Mouse (Mus musculus) erythroid progenitor cell, adult 5-6 weeks (primary cell): Measurements from ENCODE around the gene Slc16a10. TPM values are rescaled to one million over a fixed set of nuclear protein-coding genes. Genes with fewer than 3 reads are reported as not detected.
"Not testable (repeated sequence)": the region's sequence is repeated elsewhere in the genome, so short reads cannot be mapped to it uniquely, and the experiment has no call there.

Source experiments
- ATAC-seq: replicated peaks from 2 replicates; pipeline ENCODE4 v1.8.0; 2016; ENCODE audit warnings: moderate number of reproducible peaks, mild to moderate bottlenecking, moderate TSS enrichment, inconsistent platforms; ENCODE audit not compliant: poor library complexity, low FRiP score, severe bottlenecking
- total RNA-seq, 2 experiments: library from RNA; stranded (forward) in 1 of 2; stranded (reverse) in 1 of 2; fragments of 150-400 nt in 1 of 2; fragments of 186-747, 209-891 nt in 1 of 2; gene quantifications; 2 replicates each; pipeline versions ENCODE4 v1.2.3 to v1.2.4; 2015 to 2017; ENCODE audit warnings: low replicate concordance in 2 of 2

The Slc16a10 gene
- total RNA-seq, 2 experiments from 2014 or later = 329 to 444 TPM

DNA sequence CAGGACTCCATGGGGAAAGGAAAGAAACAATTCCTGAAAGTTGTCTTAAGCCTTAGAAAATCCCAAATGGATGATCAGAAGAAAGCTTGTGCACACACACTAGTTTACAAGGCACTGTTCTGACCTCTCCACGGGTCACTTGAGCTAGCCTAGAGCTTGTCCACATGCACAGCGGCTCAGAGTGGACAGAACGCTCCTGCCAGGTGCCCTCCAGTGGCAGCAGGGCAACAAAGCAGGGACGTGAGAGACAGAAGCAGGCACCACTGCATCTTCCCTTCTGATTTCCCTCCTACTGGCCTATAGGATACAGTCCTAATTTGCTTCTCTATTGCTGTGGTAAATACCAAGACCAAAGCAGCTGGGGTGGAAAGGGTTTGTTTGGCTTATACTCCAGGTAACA is 100.7 kb downstream of the Slc16a10 start:
- ATAC-seq = no peak

DNA sequence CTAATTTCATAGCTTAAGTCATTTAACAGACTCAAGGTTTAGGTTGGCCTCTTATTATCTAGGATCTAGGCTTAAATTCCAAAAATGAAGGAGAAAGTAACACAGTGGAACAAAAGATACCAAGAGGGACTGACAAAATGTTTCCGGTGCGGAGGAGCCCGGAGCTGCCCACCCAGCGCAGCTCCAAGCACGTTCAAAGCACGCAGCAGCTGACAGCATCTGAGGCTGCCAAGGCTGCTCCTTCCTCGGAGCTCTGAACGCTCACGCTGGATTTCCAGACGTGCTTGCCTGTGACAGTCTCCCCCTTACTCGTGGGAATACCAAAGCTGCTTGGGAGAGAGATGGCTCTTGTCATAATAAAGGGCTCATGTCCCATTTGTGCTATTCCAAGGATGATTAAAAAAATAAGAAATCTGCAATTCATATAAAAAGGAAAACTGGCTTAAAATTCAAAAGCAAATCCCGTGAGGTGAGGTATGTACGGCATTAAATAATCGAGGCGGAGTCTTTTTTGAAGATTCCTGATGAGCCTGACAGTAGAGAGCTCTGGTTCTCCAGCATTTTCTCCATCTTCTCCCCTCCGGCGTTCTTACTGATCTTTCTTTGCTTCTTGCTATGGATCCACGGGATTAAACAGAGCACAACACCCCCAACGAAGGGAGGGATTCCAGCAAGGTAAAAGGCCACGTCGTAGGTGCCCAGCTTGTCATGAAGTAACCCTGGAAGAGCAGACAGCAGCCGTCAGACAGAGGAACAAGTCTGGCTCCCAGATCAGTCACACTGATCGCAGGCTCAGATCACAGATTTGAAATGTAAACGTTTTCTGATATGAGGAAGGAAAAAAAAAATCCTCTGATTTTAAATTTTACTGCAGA is 105.1 kb downstream of the Slc16a10 start:
- no peak for ATAC-seq

DNA sequence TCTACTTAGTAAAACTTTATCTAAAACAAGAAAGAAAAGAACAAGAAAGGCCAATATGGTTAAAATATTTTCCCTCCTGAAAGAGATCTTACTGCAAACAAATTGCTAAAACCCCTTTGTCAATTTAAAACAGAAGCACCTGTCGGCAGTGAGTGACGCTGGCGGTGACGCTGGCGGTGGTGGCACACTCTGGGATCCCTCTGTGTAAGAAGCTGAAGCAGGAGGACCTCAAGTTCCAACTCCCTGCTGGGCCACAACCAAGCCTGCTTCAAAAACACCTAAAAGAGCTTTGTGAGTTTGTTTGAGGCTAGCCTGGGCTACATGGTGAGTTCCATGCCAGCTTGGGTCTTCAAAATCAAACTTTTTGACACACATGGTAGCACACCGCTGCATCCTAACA is 107.1 kb downstream of the Slc16a10 start:
- ATAC-seq = no peak

DNA sequence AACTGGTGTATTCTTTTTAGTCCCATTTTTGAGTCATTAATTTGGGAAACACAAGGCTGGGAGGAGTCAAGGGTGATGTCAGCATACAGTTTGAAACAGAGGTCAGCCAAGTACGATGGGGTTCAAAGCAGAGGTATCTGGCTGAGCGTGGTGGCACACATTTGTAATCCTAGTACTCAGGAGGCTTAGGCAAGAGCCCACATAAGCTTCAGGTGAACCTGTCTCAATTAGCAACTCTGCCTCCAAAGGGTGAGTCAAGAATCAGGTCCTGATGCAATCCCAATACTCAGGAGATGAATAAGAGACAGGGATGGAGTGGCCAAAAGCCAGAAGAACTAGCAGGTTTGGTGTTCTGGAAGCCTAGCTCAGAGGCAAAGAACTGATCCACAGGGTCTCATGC is 109.2 kb downstream of the Slc16a10 start:
- ATAC-seq = no peak

DNA sequence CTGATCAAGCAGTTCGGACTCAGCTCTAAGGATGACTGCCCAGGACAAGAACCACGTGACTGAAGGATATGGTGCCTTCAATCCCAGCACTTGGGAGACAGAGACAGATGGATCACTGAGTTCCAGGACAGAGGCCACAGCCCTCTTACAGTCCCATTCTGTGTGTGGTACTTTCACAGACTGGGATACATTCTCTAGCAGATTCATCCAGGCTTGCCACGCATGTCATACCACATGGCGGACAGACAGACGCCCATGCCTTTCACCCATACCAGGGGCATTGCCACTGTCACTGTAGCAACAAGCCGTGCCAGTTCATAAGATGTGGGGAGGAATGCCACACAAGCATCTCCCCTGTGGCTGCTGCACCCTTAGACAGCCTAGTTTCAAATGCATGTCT is 111.3 kb downstream of the Slc16a10 start:
- ATAC-seq = no peak

DNA sequence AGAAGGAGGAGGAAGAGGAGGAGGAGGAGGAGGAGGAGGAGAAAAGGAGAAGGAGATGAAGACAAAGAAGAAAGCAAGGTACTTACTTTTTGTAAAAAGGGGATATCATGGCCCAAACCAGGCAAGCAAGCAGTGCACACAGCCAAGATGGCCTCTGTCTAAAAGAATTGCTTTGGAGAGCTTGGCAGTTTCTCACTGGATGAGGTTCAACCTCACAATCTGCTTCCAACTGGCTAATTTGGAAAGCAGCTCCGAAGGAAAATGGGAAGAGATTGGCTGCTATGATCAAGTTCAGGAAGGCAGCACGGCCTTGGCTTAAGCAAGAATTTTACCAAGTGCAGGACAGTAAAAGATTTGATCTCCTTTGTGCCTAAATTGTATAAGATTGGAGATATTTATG is 112.4 kb downstream of the Slc16a10 start:
- no peak for ATAC-seq

DNA sequence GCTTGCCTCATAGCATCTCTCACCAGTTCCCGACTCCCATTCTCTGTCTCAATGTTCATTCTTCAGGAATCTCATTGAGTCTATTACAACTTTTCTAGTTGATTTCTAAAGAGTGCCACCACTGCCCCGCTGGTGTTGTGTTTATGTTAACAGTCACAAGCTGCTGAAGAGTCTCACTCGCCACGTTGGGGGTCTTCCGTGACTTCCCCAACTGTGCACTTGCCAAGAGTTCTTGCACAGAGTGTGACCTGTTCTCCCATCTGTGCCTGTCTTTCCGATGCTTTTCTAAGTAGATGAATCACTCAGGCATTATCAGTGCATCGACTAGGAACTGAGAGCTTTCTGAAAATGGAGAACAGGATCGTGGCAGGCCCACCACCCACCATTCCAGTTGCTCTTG is 114.0 kb downstream of the Slc16a10 start:
- no peak for ATAC-seq

DNA sequence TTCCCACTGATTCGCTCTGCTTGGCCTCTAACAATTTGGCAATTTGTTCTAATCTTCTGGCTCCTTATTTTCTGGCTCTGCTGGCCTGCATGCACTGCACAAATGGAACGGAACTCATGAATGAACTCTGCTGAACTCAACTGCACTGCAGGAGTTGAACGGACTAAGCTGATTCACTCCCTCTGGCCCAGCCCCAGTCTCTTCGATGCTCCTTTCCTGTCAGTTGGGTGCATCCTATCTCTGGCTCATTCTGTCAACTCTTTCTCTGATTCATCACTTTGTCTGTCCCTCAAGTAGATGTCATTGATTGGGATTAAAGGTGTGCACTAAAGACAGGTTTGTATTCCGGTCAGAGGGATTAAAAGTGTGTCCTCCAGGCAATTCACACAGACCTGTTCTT is 115.5 kb downstream of the Slc16a10 start:
- ATAC-seq = no peak

DNA sequence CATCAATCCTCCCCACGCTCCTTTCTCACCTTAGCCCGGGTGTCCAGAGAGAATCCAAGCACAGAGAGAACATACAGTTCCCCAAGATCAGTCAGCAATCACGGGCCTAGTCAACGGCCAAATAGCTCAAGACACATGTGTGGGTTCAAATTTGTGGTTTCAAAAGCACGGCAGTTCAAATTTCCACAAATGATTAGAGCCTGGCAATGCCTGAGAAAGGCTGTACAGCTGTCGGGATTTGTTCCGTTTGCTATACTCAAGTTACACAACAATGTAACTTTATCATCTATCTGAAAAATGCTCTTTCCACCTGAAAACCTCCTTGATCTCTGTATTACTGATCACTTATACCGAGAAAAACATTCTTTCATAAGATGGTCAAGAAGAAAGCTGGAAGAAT is 116.5 kb downstream of the Slc16a10 start:
- ATAC-seq = no peak

DNA sequence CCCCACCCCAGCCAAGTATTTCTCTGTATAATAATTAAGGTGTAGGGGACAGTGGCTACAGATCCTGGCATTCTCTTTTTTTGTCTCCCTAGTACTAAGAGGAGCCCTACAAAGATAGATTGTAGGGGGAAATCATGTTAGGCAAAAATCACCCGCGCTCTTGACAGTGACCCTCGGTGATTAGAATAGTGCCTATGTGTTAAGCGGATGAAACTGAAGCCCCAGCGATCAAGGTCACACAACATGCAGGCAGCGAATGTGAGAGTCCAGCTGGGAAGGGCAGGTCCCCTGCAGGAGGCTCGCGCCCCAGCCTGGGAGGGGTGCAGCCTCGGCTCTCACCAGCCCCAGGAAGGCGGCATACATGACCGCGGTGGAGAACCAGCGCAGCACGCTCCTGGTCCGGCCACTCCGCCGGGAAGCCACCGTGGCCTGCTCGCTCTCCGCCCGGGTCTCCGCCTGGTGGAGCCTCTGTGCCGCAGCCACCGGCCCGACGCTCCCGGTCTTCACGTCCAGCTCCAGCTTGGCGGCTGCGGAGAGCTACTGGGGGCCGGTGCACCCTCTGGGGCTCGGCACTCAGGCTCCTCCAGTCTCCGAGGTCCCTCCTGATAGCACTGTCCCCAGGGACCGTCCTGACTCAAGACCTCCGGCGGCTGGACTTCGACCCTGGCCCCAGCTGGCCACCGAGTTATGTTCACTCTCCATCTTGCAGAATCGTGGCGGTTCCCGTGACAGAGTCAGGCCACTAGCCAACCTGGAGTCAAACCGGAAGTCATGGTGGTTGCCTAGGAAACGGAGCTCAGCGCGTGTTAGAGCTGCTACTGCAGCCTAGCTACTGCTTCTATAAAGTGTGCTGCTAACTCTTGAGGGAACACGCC is 117.3 kb downstream of the Slc16a10 start, which contains the start of gene Mfsd4b1:
Gene Mfsd4b1 (minus strand): TSS at position 715 of the 875 bp plus-strand sequence.
- peak; percentile 57 for ATAC-seq

DNA sequence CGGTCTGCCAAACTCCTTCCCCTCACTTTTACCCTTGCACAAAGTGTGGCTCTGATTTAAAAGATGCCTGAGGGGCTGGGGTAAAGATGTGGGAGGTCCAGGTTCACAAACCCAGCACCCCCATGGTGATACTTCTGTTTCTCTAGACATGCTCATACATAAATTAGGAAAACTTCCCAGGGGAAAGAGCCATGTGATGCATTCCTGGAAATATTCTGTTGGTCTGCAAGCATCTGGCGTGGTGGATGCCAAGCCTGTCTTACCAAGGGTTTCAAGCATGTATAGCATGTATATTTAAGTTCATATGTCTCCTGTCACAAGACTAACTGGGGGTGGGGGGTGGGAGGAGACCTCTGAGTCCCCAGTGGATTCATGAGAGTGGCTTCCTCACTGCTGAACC is 121.7 kb downstream of the Slc16a10 start:
- ATAC-seq = no peak

DNA sequence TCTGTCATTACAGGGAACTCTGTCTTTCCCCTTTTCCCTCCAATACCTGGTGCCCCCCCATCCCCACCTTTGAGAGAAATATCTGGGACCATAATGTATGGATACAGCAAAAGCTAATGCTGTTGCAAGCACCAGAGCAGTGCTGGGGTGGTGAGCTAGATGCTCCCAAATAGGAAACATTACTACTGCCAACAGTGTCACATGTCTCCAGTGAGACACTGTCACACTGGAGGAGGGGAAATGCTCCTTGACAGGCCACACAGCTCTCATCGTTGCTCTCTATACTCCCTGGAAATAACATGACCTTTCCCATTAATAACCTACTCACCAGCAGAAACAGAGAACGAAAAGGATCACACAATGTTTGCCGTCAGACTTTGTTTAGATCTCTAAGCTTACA is 122.6 kb downstream of the Slc16a10 start:
- ATAC-seq = no peak

DNA sequence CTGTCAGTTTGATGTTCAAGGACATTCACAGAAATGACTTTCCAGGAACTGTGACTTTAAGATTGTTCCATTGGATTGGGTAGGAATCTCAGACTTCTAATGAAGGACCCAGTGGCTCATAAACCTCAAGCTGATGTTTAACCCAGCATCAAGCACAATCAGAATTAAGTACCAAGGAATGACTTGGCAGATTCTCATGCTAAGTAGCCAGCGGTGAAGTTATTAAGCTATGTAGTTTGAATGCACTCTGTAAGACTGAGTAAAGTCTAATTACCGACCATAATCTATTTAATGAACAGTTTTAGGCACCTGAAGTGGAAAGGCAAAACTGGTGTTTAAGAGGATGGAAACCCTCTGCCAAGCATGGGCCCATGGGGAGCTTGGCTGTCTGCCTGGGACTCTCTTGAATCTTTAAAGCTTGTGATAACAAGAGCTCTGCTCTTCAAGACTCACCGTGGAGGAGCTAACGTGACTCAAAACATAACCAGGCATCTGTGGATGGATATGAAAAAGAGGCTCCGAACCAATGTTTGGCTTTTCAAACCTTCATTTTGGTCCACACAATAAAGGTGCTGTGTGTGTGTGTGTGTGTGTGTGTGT is 123.7 kb downstream of the Slc16a10 start:
- no peak for ATAC-seq

DNA sequence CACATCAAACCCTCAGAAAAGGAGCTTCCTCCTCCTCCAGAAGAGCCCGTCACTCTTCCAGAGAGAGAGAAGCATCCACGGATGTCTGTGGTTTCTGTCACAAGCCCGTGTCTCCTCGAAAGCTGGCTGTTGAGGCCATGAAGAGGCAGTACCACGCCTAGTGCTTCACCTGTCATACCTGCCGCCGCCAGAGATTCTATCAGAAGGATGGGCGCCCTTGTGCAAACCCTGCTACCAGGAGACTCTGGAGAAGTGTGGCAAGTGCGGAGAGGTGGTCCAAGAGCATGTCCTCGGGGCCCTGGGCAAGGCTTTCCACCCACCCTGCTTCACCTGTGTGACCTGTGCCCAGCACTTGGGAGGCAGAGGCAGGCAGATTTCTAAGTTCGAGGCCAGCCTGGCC is 132.5 kb downstream of the Slc16a10 start:
- ATAC-seq = no peak

DNA sequence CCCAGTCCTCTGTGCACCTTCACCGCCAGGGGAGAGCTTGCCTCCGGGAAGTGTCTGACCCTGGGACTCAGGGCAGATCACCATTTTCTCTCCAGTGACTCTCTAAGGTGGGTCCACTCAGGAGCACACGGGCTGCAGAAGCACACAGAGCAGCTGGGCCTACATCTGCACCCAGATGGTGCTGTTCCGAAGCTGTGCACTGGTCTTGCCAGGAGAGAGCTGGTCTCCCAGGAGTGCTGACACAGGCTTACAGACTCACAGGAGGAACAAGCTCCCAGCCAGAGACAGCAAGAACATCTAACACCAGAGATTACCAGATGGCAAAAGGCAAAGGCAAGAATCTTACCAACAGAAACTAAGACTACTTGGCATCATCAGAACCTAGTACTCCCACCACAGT is 133.2 kb downstream of the Slc16a10 start:
- ATAC-seq = not testable (repeated sequence)

DNA sequence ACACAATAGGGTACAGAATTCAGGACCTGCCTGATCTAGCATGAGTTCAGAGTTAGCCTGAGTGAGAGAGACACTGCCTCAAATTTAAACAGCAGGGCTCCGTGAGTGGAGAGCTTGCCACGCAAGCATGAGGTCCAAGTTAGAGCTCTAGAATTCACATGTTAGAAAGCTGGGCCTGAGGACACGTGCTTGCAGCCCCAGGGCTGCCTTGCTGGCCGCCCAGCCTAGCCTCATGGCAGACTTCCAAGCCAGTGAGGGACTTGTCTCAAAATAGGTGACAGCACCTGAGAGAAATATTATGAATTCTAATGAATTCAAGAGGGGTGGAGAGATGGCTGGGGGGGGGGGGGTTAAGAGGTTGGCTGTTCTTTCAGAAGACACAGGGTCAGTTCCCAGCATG is 134.1 kb downstream of the Slc16a10 start:
- no peak for ATAC-seq

DNA sequence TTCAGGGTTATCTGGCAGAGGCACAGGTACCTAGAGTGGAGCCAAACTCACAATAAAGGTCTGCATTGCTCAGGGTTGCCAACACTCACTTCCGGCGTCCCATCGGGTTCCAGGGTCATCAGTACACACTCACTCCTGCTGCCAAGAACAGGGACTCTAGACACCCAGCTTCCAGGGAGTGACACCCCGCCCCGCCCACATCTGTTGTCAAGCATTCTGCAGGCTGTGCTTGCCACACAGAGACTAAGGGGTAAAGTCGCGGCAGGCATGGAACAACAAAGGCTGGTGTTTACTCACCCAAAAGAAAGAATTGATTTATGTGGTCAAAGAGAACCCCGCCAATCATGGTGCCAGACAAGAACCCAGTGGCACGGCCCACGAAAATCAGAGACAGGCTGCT is 135.1 kb downstream of the Slc16a10 start:
- ATAC-seq = no peak

DNA sequence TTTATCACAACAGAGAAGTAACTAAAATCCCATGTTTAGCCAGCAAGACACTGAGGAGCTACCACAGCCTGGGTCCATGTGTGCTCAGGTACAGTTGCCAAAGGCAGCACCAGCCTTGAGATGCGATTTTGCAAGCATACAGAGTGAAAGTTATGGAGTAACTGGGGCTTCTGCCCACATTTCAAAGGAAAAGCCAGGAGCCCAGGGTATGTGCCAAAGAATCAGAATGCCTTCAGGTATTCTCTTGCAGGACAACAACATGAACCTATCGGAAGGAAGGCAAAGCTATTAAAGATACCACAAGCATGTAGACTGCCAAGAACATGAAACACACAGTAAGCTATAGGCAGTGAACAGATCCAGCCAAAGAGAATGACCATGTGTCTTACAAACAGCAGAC is 141.3 kb downstream of the Slc16a10 start:
- ATAC-seq = no peak

DNA sequence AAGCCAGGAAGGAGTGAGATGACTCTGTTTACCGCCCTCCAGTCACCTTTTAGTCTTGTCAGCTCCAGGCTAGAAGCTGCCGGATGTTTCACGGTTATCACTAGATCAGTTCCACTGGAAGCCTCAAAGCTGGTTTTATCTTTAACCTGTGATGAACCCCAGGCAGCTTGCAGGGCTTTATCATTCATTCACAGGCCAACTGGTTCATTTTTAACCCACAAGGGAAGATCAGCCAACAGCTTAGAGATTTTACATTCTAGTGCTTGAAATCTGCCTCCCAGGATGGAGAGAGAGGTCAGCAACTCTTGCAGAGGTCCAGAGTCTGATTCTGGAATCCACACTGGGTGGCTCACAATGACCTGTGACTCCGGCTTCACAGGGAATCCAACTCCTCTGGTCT is 150.9 kb downstream of the Slc16a10 start:
- ATAC-seq = no peak

DNA sequence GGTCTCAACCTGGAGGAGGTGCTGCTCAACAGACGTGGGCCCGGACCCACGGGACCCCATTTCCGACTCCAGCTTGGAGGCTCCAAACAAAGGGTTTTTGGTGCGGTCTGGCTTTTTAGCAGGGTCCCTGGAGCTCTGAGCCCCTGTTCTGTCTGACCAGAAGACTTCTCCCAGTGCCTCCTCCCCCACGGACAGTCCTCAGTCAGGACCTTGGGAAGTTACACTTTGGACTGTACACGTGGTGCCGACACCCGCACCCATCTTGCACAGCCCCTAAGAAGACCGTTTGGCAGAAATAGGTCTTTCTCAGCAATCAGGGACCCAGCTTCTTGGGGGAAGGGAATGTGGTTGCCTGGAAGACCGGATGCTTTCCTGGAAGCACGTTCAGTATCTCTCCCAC is 155.6 kb downstream of the Slc16a10 start, which contains the start of gene Mfsd4b5:
Gene Mfsd4b5 (minus strand): TSS at position 181 of the 400 bp plus-strand sequence.
- no peak for ATAC-seq
